Mouse (Mus musculus) forebrain, embryonic 10.5 days (tissue): ENCODE measurements around the gene Gabarapl1. TPM values are rescaled to one million over a fixed set of nuclear protein-coding genes. Genes with fewer than 3 reads are reported as not detected.

Experiments used
- DNase-seq: peaks from one replicate; pipeline ENCODE4 v3.0.0-alpha.2; 2017; ENCODE audit warnings: low spot score; ENCODE audit errors: extremely low spot score
- H3K27ac ChIP-seq: fragments of 300-500 bp; sonication (generic); 2 replicates; pipeline ENCODE4 v1.5.1; 2016; ENCODE audit warnings: mild to moderate bottlenecking
- H3K27me3 ChIP-seq: fragments of 300-500 bp; sonication (generic); 2 replicates; pipeline ENCODE4 v1.6.1; 2016; ENCODE audit warnings: mild to moderate bottlenecking; ENCODE audit not compliant: poor library complexity, severe bottlenecking
- H3K36me3 ChIP-seq: fragments of 300-500 bp; sonication (generic); replicated peaks from 2 replicates; pipeline ENCODE4 v1.6.1; 2016; ENCODE audit warnings: mild to moderate bottlenecking, moderate library complexity
- H3K4me1 ChIP-seq: fragments of 300-500 bp; sonication (generic); 2 replicates; pipeline ENCODE4 v1.6.1; 2016
- H3K4me3 ChIP-seq: fragments of 300-500 bp; sonication (generic); 2 replicates; pipeline ENCODE4 v1.5.1; 2016; ENCODE audit warnings: mild to moderate bottlenecking, moderate library complexity
- H3K9me3 ChIP-seq: fragments of 300-500 bp; sonication (generic); 2 replicates; pipeline ENCODE4 v1.6.1; 2016; ENCODE audit warnings: mild to moderate bottlenecking, moderate library complexity
- WGBS: fragments of 180-500 bp; shearing (Covaris S2); methylation state at CpG from one replicate; pipeline ENCODE4 v1.1.7; 2016; 5-methylcytosine and 5-hydroxymethylcytosine counted together
- polyA plus RNA-seq: library from polyadenylated mRNA; unstranded; fragments of >200 nt; fragmentation: Nextera tagmentation; extraction: Ambion mirVana; gene quantifications from 2 replicates; pipeline ENCODE4 v1.2.1, GENCODE M21; 2016

Gabarapl1 gene
- polyA plus RNA-seq, 1 experiment from 2014 or later, result 43.5 TPM

DNA sequence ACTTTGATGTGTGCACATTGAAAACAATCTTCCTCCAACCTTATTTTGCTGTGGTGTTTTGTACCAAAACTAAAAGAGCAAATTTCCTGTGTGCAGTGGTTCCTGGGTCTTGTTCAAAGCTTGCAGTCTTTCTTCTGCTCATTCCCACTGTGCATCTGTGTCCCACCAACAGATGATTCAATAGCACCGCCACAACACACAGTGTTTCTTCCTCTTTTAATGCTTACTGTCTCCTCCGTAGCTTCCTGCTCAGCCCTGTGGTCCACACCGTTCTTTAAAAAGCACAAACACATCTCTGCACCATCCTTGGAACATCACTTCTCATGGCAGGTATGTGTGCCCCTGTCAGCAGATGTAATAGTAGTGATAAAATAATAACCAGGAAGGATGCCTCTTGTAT is 58.5 kb downstream of the Gabarapl1 start, which contains the start of gene Klrd1:
Gene Klrd1 (plus strand): TSS at position 275 of the 400 bp plus-strand sequence.
- no peaks in the 10 kb centered on the region for H3K27me3 ChIP-seq
- no peak within 1 kb of the TSS for H3K4me3 ChIP-seq
- WGBS, result 82% methylated on average over 3 of the region's 3 CpGs
- no peaks in the 10 kb centered on the region for H3K4me1 ChIP-seq
- no peaks in the 10 kb centered on the region for H3K9me3 ChIP-seq
- no peaks in the 10 kb centered on the region for H3K36me3 ChIP-seq
- no peak for DNase-seq
- no peak within 1 kb of the TSS for H3K27ac ChIP-seq

Other genes starting within 250 kb of the Gabarapl1 start
- not detected in 2 replicates for gene 4922502D21Rik, start 201.4 kb upstream of the Gabarapl1 start, polyA plus RNA-seq
- 0.38 and 0.39 TPM in 2 replicates for gene Clec12a, start 190.5 kb upstream of the Gabarapl1 start, polyA plus RNA-seq
- not detected in 2 replicates for gene Clec12b, start 147.3 kb upstream of the Gabarapl1 start, polyA plus RNA-seq
- 16.4 and 19.8 TPM in 2 replicates for gene Clec1b, start 135.9 kb upstream of the Gabarapl1 start, polyA plus RNA-seq
- gene Clec9a, start 124.3 kb upstream of the Gabarapl1 start, polyA plus RNA-seq, result 0.36 TPM in 2 replicates
- gene Clec1a, start 81.2 kb upstream of the Gabarapl1 start, polyA plus RNA-seq, result 0.36 and 0.66 TPM in 2 replicates
- 0.06 TPM in 1 of 2 replicates, not detected in the other for gene Olr1, start 26.0 kb upstream of the Gabarapl1 start, polyA plus RNA-seq
- gene Tmem52b, start 20.6 kb upstream of the Gabarapl1 start, polyA plus RNA-seq, result not detected in 2 replicates
- gene Klre1, start 44.7 kb downstream of the Gabarapl1 start, polyA plus RNA-seq, result not detected in 2 replicates
- not detected in 2 replicates for gene Klrd1, start 58.6 kb downstream of the Gabarapl1 start, polyA plus RNA-seq
- gene Klrk1, start 90.7 kb downstream of the Gabarapl1 start, polyA plus RNA-seq, result 0.07 and 0.17 TPM in 2 replicates
- gene Klrc3, start 110.2 kb downstream of the Gabarapl1 start, polyA plus RNA-seq, result not detected in 2 replicates
- not detected in 2 replicates for gene Klrc2, start 127.5 kb downstream of the Gabarapl1 start, polyA plus RNA-seq
- gene Klrc1, start 145.8 kb downstream of the Gabarapl1 start, polyA plus RNA-seq, result not detected in 2 replicates
- not detected in 2 replicates for gene Klri1, start 184.0 kb downstream of the Gabarapl1 start, polyA plus RNA-seq
- not detected in 2 replicates for gene Klri2, start 207.3 kb downstream of the Gabarapl1 start, polyA plus RNA-seq